Mouse (Mus musculus) gonadal fat pad, adult 2 months (tissue): ENCODE results near the gene Gm9736. TPM values are rescaled to one million over a fixed set of nuclear protein-coding genes. Genes with fewer than 3 reads are reported as not detected.
"Not testable (repeated sequence)": the region's sequence is repeated elsewhere in the genome, so short reads cannot be mapped to it uniquely, and the experiment has no call there.

Experiments used
- DNase-seq: peaks from one replicate; pipeline ENCODE4 v3.0.0-alpha.2; 2012; ENCODE audit warnings: low read depth
- polyA plus RNA-seq: library from polyadenylated mRNA; depleted of rRNA; stranded (reverse); fragments of >200 nt; gene quantifications from 2 replicates; pipeline ENCODE4 v1.2.3, GENCODE M21; 2012; rRNA removed

The Gm9736 gene
- not detected in 2 replicates for polyA plus RNA-seq

GRCm38 (mm10) chr10:77751254-77751653, at the start of gene Gm9736:
TSS of gene Gm9736 (minus strand) at chr10:77751354.
- DNase-seq = not testable (repeated sequence)

DNA sequence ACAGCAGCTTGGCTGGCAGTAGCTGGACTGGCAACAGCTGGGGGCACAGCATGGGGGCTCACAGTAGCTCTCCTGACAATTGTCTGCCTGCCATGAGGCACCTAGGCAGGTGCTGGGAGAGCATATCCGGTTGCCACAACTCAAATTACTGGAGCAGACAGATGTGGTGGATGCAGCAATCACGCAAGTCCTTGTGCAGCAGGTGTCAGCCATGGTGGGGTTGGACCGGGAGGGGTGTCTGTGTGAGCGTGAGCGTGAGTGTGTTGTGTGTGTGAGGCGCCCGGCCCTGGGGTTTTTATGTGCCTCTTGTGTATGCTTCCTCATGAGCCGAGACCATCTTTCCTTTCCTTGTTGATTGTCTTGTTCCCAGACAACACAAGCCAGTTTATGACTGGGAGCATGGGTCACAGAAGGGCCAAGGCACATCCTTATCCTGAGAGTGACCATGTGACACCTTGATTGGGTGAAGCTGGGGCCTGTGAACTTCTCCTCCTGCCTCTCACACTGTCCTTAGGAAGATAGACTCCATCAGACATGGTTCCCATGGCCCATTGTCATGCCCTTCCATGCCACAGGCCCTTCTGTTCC, 47.9 kb upstream of the Gm9736 start, which contains the start of gene Gm19668:
Gm19668 (minus strand) TSS at position 213 of the 588 bp plus-strand sequence.
- DNase-seq = no peak

GRCm38 (mm10) chr10:77798164-77798920, 47.2 kb upstream of the Gm9736 start:
- DNase-seq = not testable (repeated sequence)

GRCm38 (mm10) chr10:77797677-77798076, 46.5 kb upstream of the Gm9736 start:
- DNase-seq = no peak

- no peak for DNase-seq
These were observed 43.8 kb upstream of the Gm9736 start, which contains the start of gene Gm9639 for GRCm38 (mm10) chr10:77794976-77795375. TSS of gene Gm9639 (minus strand) at chr10:77795076.

- no peak for DNase-seq
These were observed 37.5 kb upstream of the Gm9736 start for GRCm38 (mm10) chr10:77788621-77789020.

GRCm38 (mm10) chr10:77787876-77788275, 36.7 kb upstream of the Gm9736 start, which contains the start of gene Gm7137:
TSS of gene Gm7137 (minus strand) at chr10:77788200.
- not testable (repeated sequence) for DNase-seq

DNA sequence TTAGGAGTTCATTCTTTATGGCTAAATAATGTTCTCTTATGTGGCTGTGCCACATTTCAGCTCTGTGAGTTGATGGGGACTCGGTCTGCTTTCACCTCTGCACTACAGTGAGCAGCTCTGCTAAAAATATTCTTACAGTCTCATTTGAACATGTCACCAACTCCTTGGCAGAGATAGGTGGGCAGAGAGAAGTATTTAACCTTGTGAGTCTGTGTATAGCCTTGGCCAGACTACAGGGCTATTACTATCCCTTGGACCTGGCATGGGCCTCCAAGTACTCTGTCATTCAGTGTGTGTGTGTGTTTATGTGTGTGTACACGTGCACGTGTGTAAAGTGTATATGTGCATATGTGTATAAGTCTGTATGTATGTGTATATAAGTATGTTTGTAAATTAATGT, 32.2 kb upstream of the Gm9736 start:
- not testable (repeated sequence) for DNase-seq

- not testable (repeated sequence) for DNase-seq
These were observed 31.3 kb upstream of the Gm9736 start, which contains the start of gene Gm3250 for GRCm38 (mm10) chr10:77782442-77782841. TSS of gene Gm3250 (minus strand) at chr10:77782542.

DNA sequence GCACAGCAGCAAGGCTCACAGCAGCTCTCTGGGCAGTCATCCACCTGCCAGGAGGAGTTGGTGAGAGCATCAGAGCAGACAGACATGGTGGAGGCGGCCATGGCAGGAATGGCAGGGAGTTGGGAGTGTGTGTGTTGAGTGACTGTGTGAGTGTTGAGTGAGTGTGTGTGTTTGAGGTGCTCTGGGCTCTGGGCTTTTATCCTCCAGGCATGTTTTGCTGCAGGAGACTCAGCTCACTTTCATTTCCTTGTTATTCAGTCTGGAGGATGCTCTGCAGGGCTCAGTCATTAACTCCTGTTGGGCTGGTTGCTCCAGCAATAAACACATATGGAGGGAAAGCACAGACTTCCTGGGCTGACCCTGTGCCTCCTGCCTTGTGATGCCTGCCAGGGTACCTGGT, 25.7 kb upstream of the Gm9736 start, which contains the start of gene Gm7138:
Gm7138 (minus strand) TSS at position 101 of the 400 bp plus-strand sequence.
- not testable (repeated sequence) for DNase-seq

DNA sequence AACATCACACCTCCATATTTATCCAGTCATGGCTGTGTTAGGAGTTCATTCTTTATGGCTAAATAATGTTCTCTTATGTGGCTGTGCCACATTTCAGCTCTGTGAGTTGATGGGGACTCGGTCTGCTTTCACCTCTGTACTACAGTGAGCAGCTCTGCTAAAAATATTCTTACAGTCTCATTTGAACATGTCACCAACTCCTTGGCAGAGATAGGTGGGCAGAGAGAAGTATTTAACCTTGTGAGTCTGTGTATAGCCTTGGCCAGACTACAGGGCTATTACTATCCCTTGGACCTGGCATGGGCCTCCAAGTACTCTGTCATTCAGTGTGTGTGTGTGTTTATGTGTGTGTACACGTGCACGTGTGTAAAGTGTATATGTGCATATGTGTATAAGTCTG, 21.0 kb upstream of the Gm9736 start:
- DNase-seq = not testable (repeated sequence)

- DNase-seq = not testable (repeated sequence)
These were observed 20.1 kb upstream of the Gm9736 start, which contains the start of gene Gm3238 for GRCm38 (mm10) chr10:77771225-77771624. TSS of gene Gm3238 (minus strand) at chr10:77771325.

- no peak for DNase-seq
These were observed 18.6 kb upstream of the Gm9736 start for GRCm38 (mm10) chr10:77769727-77770126.

DNA sequence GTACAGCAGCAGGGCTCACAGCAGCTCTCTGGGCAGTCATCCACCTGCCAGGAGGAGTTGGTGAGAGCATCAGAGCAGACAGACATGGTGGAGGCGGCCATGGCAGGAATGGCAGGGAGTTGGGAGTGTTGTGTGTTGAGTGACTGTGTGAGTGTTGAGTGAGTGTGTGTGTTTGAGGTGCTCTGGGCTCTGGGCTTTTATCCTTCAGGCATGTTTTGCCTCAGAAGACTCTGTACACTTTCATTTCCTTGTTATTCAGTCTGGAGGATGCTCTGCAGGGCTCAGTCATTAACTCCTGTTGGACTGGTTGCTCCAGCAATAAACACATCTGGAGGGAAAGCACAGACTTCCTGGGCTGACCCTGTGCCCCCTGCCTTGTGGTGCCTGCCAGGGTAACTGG, 8.4 kb upstream of the Gm9736 start, which contains the start of gene Gm3233:
Gm3233 (minus strand) TSS at position 101 of the 400 bp plus-strand sequence.
- DNase-seq = not testable (repeated sequence)

DNA sequence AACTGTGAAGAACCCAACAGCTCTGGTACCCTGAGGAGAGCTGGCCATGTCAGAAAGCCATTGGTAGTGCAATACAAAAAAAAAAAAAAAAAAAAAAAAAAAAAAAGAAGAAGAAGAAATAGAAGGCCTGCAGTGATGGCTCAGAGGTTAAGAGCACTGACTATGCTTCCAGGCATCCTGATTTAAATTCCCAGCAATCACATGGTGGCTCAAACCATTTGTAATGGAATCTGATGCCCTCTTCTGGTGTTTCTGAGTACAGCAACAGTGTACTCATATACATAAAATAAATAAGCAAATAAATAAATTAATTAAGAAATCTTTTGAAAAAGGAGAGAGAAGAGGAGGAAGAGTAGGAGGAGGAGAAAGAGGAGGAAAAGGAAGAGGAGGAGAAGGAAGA, 2.3 kb upstream of the Gm9736 start:
- DNase-seq = no peak

GRCm38 (mm10) chr10:77752312-77752711, 1.2 kb upstream of the Gm9736 start:
- DNase-seq = not testable (repeated sequence)

DNA sequence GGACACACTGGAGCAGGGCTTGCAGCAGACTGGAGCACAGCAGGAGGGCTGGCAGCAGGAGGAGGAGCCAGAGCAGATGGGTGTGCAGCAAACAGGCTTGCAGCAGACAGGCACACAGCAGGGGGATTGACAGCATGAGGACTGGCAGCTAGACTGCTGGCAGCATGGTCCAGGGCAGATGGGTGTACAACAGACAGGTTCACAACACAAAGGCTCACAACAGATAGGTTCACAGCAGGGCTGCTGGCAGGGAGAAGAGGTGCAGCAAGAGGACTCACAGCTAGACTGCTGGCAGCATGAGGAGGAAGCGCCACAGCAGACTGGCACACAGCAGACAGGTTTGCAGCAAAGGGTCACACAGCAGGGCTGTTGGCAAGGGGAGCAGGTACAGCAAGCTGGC, 468 bp downstream of the Gm9736 start:
- DNase-seq = not testable (repeated sequence)

GRCm38 (mm10) chr10:77741924-77742688, 9.0 kb downstream of the Gm9736 start, which contains the start of gene Gm18596:
TSS of gene Gm18596 (minus strand) at chr10:77742638.
- not testable (repeated sequence) for DNase-seq

- no peak for DNase-seq
These were observed 12.2 kb downstream of the Gm9736 start for GRCm38 (mm10) chr10:77738929-77739328.

GRCm38 (mm10) chr10:77735928-77736327, 15.2 kb downstream of the Gm9736 start:
- no peak for DNase-seq

GRCm38 (mm10) chr10:77729241-77729640, 21.9 kb downstream of the Gm9736 start:
- no peak for DNase-seq

DNA sequence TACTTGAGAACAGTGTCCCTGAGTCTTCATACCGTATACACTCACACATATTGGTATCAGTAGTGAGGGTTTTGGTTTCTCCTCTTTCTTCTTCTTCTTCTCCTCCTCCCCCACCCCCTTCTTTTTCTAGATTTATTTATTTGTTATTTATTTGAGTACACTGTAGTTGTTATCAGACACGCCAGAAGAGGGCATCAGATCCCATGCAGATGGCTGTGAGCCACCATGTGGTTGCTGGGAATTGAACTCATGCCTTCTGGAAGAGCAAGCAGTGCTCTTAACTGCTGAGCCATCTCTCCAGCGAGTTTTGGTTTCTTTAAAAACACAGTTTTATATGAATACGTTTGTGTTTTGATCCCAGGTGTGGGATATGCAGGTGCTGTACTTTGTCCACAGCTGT, 22.9 kb downstream of the Gm9736 start:
- no peak for DNase-seq
